Mouse (Mus musculus) Patski (cell line): Measurements from ENCODE around the gene Mmp8. TPM values are rescaled to one million over a fixed set of nuclear protein-coding genes. Genes with fewer than 3 reads are reported as not detected.

Source experiments
- ATAC-seq: fragments of 100-300 bp; one replicate; pipeline ENCODE4 v1.8.0; 2021
- CTCF ChIA-PET: fragments of 350-600 bp; sonication (Branson Sonifier 250); formaldehyde crosslinking; loops from one replicate; lab custom pipeline; 2022; ENCODE audit warnings: inconsistent platforms; lab: Charles Lee
- POLR2A ChIA-PET: fragments of 350-600 bp; sonication (Branson Sonifier 250); formaldehyde crosslinking; loops from one replicate; lab custom pipeline; 2022; ENCODE audit warnings: antibody characterized with exemption, inconsistent platforms; lab: Charles Lee
- DNase-seq: peaks from one replicate; pipeline ENCODE4 v3.0.0-alpha.2; 2011; ENCODE audit warnings: low read depth, low spot score
- H3K27me3 ChIP-seq: fragments of 371-371 bp; one replicate; pipeline ENCODE4 v1.5.1; 2021
- CTCF ChIP-seq: fragments of 100-300 bp; IDR thresholded peaks from one replicate; pipeline ENCODE4 v1.5.1; 2021
- in situ Hi-C: fragments of 300-500 bp; cut with MboI; formaldehyde crosslinking; loops from 3 replicates; pipeline ENCODE4 v1.11.1; 2018; ENCODE audit warnings: low pct_unique_long_range_greater_than_20kb, mixed read lengths
- polyA plus RNA-seq: library from polyadenylated mRNA; unstranded; gene quantifications from one replicate; pipeline ENCODE4 v1.2.3, GENCODE M21; 2021

The Mmp8 gene
- polyA plus RNA-seq, 1 experiment from 2014 or later = 0.12 TPM

- TF ChIP-seq CTCF = peak; percentile 76
- DNase-seq (no peak), ATAC-seq (no peak)
- in situ Hi-C loops = no loop called here
- no peaks in the 10 kb centered on the region for H3K27me3 ChIP-seq
- ChIA-PET POLR2A (interaction anchor here (0.7 kb wide), 1 partner anchor 39 kb away, joined by 3 read pairs; no protein-coding TSS in a partner anchor), CTCF (interaction anchor here (0.8 to 3.3 kb wide), 5 partner anchors 16 to 337 kb away, joined by 3 to 22 read pairs (median 3); no protein-coding TSS in a partner anchor)
These were observed 3.9 kb upstream of the Mmp8 start for GRCm38 (mm10) chr9:7554382-7554781.

- POLR2A ChIA-PET = no interaction called here
- H3K27me3 ChIP-seq = no peaks in the 10 kb centered on the region
- DNase-seq (no peak), ATAC-seq (no peak)
- in situ Hi-C loops = no loop called here
- CTCF ChIA-PET = interaction anchor here (1.1 to 1.5 kb wide), 2 partner anchors 17 to 36 kb away, joined by 3 to 6 read pairs; no protein-coding TSS in a partner anchor
- TF ChIP-seq CTCF = no peak
These were observed 1.8 kb downstream of the Mmp8 start for GRCm38 (mm10) chr9:7560026-7560425.

- CTCF ChIA-PET = no interaction called here
These were observed 9.1 kb downstream of the Mmp8 start for GRCm38 (mm10) chr9:7567376-7567775.

GRCm38 (mm10) chr9:7567923-7568322 is 9.7 kb downstream of the Mmp8 start:
- H3K27me3 ChIP-seq = no peaks in the 10 kb centered on the region
- in situ Hi-C loops = no loop called here
- DNase-seq (no peak), ATAC-seq (no peak)
- ChIA-PET CTCF (no interaction called here), POLR2A (no interaction called here)
- TF ChIP-seq CTCF = no peak

More at GRCm38 (mm10) chr9:7567376-7567775, 9.1 kb downstream of the Mmp8 start:
- POLR2A ChIA-PET = no interaction called here
- TF ChIP-seq CTCF = no peak
- no peaks in the 10 kb centered on the region for H3K27me3 ChIP-seq
- ATAC-seq (no peak), DNase-seq (no peak)
- in situ Hi-C loops = no loop called here

- DNase-seq (no peak), ATAC-seq (no peak)
- ChIA-PET POLR2A (no interaction called here), CTCF (interaction anchor here (0.9 kb wide), 1 partner anchor 15 kb away, joined by 3 read pairs; no protein-coding TSS in a partner anchor)
- H3K27me3 ChIP-seq = no peaks in the 10 kb centered on the region
- no peak for TF ChIP-seq CTCF
- in situ Hi-C loops = no loop called here
These were observed 12.2 kb downstream of the Mmp8 start for GRCm38 (mm10) chr9:7570485-7570884.

DNA sequence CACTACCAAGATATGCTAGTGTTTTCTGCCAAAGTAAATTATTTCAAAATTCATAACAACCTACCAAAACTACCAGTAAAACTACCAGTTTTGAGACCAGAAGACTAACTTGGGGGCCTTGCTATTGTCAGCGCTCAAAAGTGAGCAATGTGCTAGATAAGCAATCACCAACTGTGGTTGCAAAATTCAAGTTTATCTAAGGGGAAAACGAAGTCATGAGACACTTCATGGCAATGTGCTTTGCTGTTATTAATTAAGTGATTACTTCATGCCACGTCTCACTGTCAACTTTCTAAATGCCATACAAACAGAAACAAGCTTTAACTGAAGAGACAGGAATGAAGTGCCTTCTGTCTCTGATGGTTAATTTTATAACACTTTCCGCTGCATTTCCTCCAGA is 12.9 kb downstream of the Mmp8 start, which contains the start of gene Mmp27:
TSS of gene Mmp27 (plus strand) at position 235 of the 400 bp plus-strand sequence.
- H3K27me3 ChIP-seq = no peaks in the 10 kb centered on the region
- ChIA-PET POLR2A (no interaction called here), CTCF (interaction anchor here (4.7 kb wide), 1 partner anchor 24 kb away, joined by 20 read pairs; no protein-coding TSS in a partner anchor)
- DNase-seq (no peak), ATAC-seq (no peak)
- TF ChIP-seq CTCF = no peak
- in situ Hi-C loops = no loop called here

DNA sequence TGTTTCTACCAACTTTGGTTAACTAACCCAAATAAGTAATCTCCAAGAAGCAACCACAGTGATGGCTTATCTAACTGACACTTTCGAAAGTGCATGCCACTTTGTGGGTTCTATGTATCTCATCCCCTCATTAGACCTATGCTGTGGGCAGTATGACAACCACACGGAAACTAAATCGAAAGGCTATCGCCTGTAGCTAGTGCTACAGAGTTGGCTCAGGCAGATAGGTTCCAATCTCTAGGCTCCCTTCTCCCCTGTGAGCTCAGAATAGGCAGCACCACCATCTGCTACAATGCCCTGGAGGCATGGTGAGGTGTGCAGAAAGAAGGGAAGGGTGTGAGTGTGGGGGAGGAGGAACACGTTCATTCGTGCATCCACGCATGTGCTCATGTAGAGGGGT is 13.9 kb downstream of the Mmp8 start:
- no peaks in the 10 kb centered on the region for H3K27me3 ChIP-seq
- ChIA-PET CTCF (interaction anchor here (0.9 to 4.7 kb wide), 5 partner anchors 10 to 31 kb away, joined by 3 to 20 read pairs (median 3); no protein-coding TSS in a partner anchor), POLR2A (interaction anchor here (0.7 kb wide), 1 partner anchor 1668 kb away, joined by 3 read pairs; no protein-coding TSS in a partner anchor)
- TF ChIP-seq CTCF = no peak
- in situ Hi-C loops = no loop called here
- ATAC-seq = no peak
- DNase-seq = no peak

DNA sequence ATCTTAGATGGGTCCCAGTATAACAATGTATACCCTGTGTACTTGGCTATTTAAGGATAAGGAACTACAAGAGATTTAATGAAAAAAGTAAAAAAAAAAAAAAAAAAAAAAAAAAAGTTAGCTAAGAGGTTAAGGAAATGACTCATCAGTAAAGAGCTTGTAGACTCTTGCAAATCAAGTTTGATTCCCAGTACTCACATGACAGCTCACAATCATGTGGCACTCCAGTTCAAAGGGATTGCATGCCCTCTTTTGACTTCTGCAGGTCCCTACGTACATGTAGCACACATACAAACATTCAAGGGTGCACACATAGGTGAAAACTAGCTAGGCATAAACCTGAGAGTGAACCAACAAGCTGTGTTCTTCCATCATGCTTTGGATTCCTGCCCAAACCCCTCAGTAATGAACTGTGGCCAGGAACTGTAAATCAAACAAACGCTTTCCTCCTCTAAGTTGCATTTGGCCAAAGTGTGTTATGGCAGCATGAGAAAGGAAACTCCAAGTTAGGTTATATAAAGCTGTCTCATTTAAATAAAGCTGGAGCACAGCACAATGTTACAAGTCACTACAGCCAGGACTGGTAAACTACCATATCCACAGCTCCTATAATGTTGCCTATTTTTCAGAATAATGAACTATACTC is 14.5 kb downstream of the Mmp8 start:
- in situ Hi-C loops = no loop called here
- ATAC-seq (peak; percentile 28), DNase-seq (peak; percentile 46)
- POLR2A ChIA-PET = interaction anchor here (0.6 kb wide), 1 partner anchor 23 kb away, joined by 4 read pairs; no protein-coding TSS in a partner anchor
- H3K27me3 ChIP-seq = no peaks in the 10 kb centered on the region
- TF ChIP-seq CTCF = peak; percentile 10
- CTCF ChIA-PET = interaction anchor here (0.9 to 4.7 kb wide), 5 partner anchors 10 to 31 kb away, joined by 3 to 20 read pairs (median 3); no protein-coding TSS in a partner anchor

DNA sequence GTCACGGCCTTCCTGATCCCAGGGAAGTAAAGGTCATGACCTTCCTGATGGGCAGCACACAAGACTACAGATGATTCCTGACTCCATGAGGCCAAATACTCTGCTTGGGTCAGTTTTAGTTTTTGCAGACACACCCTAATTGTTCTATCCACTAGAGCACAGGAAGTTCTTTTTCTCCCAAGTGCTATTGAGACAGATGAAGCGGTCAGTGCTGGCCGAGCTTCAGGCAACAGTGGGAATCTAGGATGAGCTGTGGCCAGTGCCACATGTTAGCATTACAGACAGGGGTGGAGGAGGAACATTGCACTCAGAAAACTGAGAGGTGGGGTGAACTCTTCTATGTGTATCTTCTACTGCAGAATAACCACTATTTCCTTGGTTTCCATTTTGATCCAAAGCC is 17.3 kb downstream of the Mmp8 start:
- TF ChIP-seq CTCF = no peak
- ChIA-PET CTCF (interaction anchor here (1.0 to 4.7 kb wide), 2 partner anchors 20 to 28 kb away, joined by 3 to 20 read pairs; no protein-coding TSS in a partner anchor), POLR2A (no interaction called here)
- no peaks in the 10 kb centered on the region for H3K27me3 ChIP-seq
- ATAC-seq (no peak), DNase-seq (no peak)
- in situ Hi-C loops = no loop called here

- POLR2A ChIA-PET = no interaction called here
- H3K27me3 ChIP-seq = no peaks in the 10 kb centered on the region
- TF ChIP-seq CTCF = no peak
- ATAC-seq (no peak), DNase-seq (no peak)
- in situ Hi-C loops = no loop called here
- CTCF ChIA-PET = interaction anchor here (1.0 kb wide), 1 partner anchor 18 kb away, joined by 4 read pairs; no protein-coding TSS in a partner anchor
These were observed 19.1 kb downstream of the Mmp8 start for GRCm38 (mm10) chr9:7577371-7577770.

DNA sequence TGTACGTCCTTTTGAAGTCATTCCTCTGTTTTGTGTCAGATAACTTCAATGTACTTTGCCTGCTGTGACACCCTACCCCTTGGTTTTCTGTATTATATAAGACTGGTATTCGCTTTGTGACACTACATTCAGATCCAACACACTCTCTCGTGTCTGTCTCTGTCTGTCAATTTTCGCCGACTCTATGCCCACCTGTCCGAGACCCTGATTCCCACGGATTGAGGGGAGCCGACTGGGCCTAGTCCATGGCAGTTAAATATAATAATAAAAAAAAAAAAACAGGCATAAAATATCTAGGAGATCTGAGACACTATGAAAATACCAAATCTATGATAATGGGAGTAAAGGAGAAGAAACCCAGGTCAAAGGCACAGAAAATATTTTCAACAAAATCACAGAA is 31.8 kb downstream of the Mmp8 start:
- TF ChIP-seq CTCF = no peak
- POLR2A ChIA-PET = no interaction called here
- in situ Hi-C loops = loop anchor here (10.0 kb wide), 1 partner anchor 375 kb away; no protein-coding TSS in a partner anchor
- DNase-seq (no peak), ATAC-seq (no peak)
- peaks cover 3% of the 10 kb centered on the region for H3K27me3 ChIP-seq
- CTCF ChIA-PET = interaction anchor here (0.8 kb wide), 1 partner anchor 29 kb away, joined by 3 read pairs; no protein-coding TSS in a partner anchor
